Mouse (Mus musculus): ENCODE data around the gene Sp2.

Sp2 gene

GRCm38 (mm10) chr11:96987873-96988655 lies 5.3 kb upstream of the Sp2 start:
- peaks cover 35% of the 10 kb centered on the region for H3K27me3 ChIP-seq (ENCODE audit: insufficient read depth, low read length)
- H3K4me3 ChIP-seq (replicated peaks; ENCODE audit: low read length): peak overlapping the region; percentile 72
- H3K9me3 ChIP-seq (ENCODE audit: low read length): no peaks in the 10 kb centered on the region
- H3K4me1 ChIP-seq (replicated peaks; ENCODE audit: low read depth, low read length): peaks cover 53% of the 10 kb centered on the region
- TF ChIP-seq CTCF (conservative IDR thresholded peaks at IDR 0.05; ENCODE audit: low read length): no peak
- TF ChIP-seq POU5F1 (IDR thresholded peaks at IDR 0.05; ENCODE audit: borderline replicate concordance, low read length): no peak
- no peak for TF ChIP-seq NANOG (IDR thresholded peaks at IDR 0.05; ENCODE audit: borderline replicate concordance, low read length)
- no peaks in the 10 kb centered on the region for H3K36me3 ChIP-seq (ENCODE audit: insufficient read depth, low read length)

DNA sequence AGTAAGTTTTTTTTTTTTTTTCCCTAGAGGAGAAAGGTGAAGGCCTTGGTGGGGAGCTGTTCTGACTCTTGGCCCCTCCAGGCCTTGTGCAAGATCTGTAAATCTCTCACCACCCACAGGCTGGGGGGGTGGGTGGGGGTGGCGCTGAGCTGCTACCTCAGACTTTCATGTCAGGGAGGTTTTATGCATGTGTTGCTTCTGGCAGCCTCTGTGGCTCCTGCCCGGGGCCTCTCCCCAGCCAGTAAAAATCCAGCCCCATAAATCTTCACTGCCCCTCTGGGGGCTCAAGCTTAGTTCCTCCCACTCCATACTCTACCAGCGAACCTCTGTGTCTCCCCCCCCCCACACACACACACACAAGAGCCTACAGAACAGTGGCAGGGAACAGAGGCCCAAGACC lies 3.7 kb upstream of the Sp2 start:
- Histone ChIP-seq H3K4me1 (replicated peaks; ENCODE audit: low read depth, low read length) (peaks cover 60% of the 10 kb centered on the region), H3K4me3 (replicated peaks; ENCODE audit: low read length) (peak overlapping the region; percentile 49), H3K27me3 (ENCODE audit: insufficient read depth, low read length) (peaks cover 19% of the 10 kb centered on the region), H3K36me3 (ENCODE audit: insufficient read depth, low read length) (no peaks in the 10 kb centered on the region), H3K9me3 (ENCODE audit: low read length) (no peaks in the 10 kb centered on the region)
- TF ChIP-seq CTCF (conservative IDR thresholded peaks at IDR 0.05; ENCODE audit: low read length) (no peak), POU5F1 (IDR thresholded peaks at IDR 0.05; ENCODE audit: borderline replicate concordance, low read length) (no peak), NANOG (IDR thresholded peaks at IDR 0.05; ENCODE audit: borderline replicate concordance, low read length) (no peak)

GRCm38 (mm10) chr11:96984903-96985302 lies 2.1 kb upstream of the Sp2 start:
- Histone ChIP-seq H3K36me3 (ENCODE audit: insufficient read depth, low read length) (no peaks in the 10 kb centered on the region), H3K9me3 (ENCODE audit: low read length) (no peaks in the 10 kb centered on the region), H3K27me3 (ENCODE audit: insufficient read depth, low read length) (peaks cover 17% of the 10 kb centered on the region), H3K4me1 (replicated peaks; ENCODE audit: low read depth, low read length) (peaks cover 69% of the 10 kb centered on the region), H3K4me3 (replicated peaks; ENCODE audit: low read length) (no peak overlapping the region)
- TF ChIP-seq POU5F1 (IDR thresholded peaks at IDR 0.05; ENCODE audit: borderline replicate concordance, low read length): no peak
- no peak for TF ChIP-seq NANOG (IDR thresholded peaks at IDR 0.05; ENCODE audit: borderline replicate concordance, low read length)
- TF ChIP-seq CTCF (conservative IDR thresholded peaks at IDR 0.05; ENCODE audit: low read length): no peak

GRCm38 (mm10) chr11:96982355-96982754 lies 404 bp downstream of the Sp2 start:
- Histone ChIP-seq H3K36me3 (ENCODE audit: insufficient read depth, low read length) (no peaks in the 10 kb centered on the region), H3K4me3 (replicated peaks; ENCODE audit: low read length) (peak overlapping the region; percentile 86), H3K27me3 (ENCODE audit: insufficient read depth, low read length) (peaks cover 11% of the 10 kb centered on the region; the same call in 1 of the 2 replicates), H3K4me1 (replicated peaks; ENCODE audit: low read depth, low read length) (peaks cover 72% of the 10 kb centered on the region), H3K9me3 (ENCODE audit: low read length) (no peaks in the 10 kb centered on the region)
- no peak for TF ChIP-seq POU5F1 (IDR thresholded peaks at IDR 0.05; ENCODE audit: borderline replicate concordance, low read length)
- peak; percentile 89 for TF ChIP-seq CTCF (conservative IDR thresholded peaks at IDR 0.05; ENCODE audit: low read length)

GRCm38 (mm10) chr11:96981461-96981860 lies 1.3 kb downstream of the Sp2 start:
- Histone ChIP-seq H3K36me3 (ENCODE audit: insufficient read depth, low read length) (no peaks in the 10 kb centered on the region), H3K4me3 (replicated peaks; ENCODE audit: low read length) (peak overlapping the region; percentile 86), H3K27me3 (ENCODE audit: insufficient read depth, low read length) (peaks cover 6% of the 10 kb centered on the region; the same call in 1 of the 2 replicates), H3K4me1 (replicated peaks; ENCODE audit: low read depth, low read length) (peaks cover 65% of the 10 kb centered on the region), H3K9me3 (ENCODE audit: low read length) (no peaks in the 10 kb centered on the region)
- TF ChIP-seq CTCF (conservative IDR thresholded peaks at IDR 0.05; ENCODE audit: low read length) (no peak), NANOG (IDR thresholded peaks at IDR 0.05; ENCODE audit: borderline replicate concordance, low read length) (no peak), POU5F1 (IDR thresholded peaks at IDR 0.05; ENCODE audit: borderline replicate concordance, low read length) (no peak)

- Histone ChIP-seq H3K9me3 (ENCODE audit: low read length) (no peaks in the 10 kb centered on the region), H3K36me3 (ENCODE audit: insufficient read depth, low read length) (peaks cover 7% of the 10 kb centered on the region; the same call in 1 of the 2 replicates), H3K27me3 (ENCODE audit: insufficient read depth, low read length) (peaks cover under 1% of the 10 kb centered on the region; the same call in 1 of the 2 replicates), H3K4me1 (replicated peaks; ENCODE audit: low read depth, low read length) (peaks cover 69% of the 10 kb centered on the region), H3K4me3 (replicated peaks; ENCODE audit: low read length) (peak overlapping the region; percentile 86)
- no peak for TF ChIP-seq NANOG (IDR thresholded peaks at IDR 0.05; ENCODE audit: borderline replicate concordance, low read length)
- no peak for TF ChIP-seq POU5F1 (IDR thresholded peaks at IDR 0.05; ENCODE audit: borderline replicate concordance, low read length)
Observed at GRCm38 (mm10) chr11:96980021-96980420, 2.7 kb downstream of the Sp2 start.

DNA sequence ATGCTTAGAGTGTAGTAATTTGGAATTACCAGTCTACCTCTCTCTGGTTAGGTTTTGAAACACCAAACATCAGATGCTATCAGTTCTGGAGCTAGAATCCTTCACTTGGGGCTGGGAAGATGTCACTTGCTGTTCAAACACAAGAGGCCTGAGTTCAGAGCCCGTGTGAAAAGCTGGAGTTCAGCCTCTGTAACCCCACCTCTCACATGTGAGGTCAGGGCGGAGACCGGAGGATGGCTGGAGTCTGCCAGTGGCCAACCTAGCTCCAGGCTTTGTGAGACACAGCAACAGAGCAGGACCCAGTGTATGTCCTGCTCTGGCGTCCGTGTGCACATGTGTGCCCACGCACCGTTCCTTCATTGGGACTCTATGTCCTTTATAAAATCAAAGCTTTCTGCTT lies 3.4 kb downstream of the Sp2 start:
- Histone ChIP-seq H3K9me3 (ENCODE audit: low read length) (no peaks in the 10 kb centered on the region), H3K36me3 (ENCODE audit: insufficient read depth, low read length) (peaks cover 12% of the 10 kb centered on the region), H3K27me3 (ENCODE audit: insufficient read depth, low read length) (no peaks in the 10 kb centered on the region), H3K4me1 (replicated peaks; ENCODE audit: low read depth, low read length) (peaks cover 71% of the 10 kb centered on the region), H3K4me3 (replicated peaks; ENCODE audit: low read length) (peak overlapping the region; percentile 86)
- TF ChIP-seq POU5F1 (IDR thresholded peaks at IDR 0.05; ENCODE audit: borderline replicate concordance, low read length): no peak
- no peak for TF ChIP-seq NANOG (IDR thresholded peaks at IDR 0.05; ENCODE audit: borderline replicate concordance, low read length)
- no peak for TF ChIP-seq CTCF (conservative IDR thresholded peaks at IDR 0.05; ENCODE audit: low read length)

DNA sequence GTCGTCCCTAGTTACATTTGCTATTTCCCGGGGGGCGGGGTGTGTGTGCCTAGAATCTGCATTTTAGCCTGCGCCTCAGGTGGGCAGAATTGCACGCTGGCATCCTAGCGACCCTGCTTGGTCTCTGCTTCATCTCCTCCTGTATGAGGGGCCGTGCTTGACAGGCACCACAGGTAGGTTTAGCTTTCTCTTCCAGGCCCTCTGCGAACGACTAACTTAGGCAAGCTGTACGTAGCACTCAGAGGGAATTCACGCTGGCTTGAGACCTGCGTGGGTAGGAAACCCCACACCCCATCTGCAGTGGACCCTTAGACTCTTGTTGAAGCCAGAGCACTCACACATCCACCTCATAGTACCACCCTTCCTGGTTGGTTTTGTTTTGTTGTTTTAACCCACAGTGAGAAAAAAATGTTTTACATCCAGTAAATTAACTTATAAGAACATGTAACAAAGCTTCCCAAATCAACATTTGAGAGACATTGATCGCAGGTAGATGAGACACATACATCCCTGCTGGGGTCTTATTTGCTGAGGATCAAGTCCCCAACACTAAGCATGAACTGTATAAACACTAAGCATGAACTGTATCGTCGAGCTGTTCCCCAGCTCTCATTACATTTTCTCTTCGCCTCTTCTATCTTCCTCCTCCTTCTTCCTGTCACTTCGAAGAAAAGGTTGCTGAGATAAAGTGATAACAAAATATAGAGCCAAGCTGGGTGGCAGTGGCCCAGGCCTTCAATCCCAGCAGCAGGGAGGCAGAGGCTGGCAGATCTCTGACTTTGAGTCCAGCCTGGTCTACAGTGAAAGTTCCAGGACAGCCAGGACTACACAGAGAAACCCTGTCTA lies 4.1 kb downstream of the Sp2 start:
- TF ChIP-seq POU5F1 (IDR thresholded peaks at IDR 0.05; ENCODE audit: borderline replicate concordance, low read length) (no peak), CTCF (conservative IDR thresholded peaks at IDR 0.05; ENCODE audit: low read length) (no peak), NANOG (IDR thresholded peaks at IDR 0.05; ENCODE audit: borderline replicate concordance, low read length) (no peak)
- Histone ChIP-seq H3K4me3 (replicated peaks; ENCODE audit: low read length) (peak overlapping the region; percentile 86), H3K4me1 (replicated peaks; ENCODE audit: low read depth, low read length) (peaks cover 78% of the 10 kb centered on the region), H3K9me3 (ENCODE audit: low read length) (no peaks in the 10 kb centered on the region), H3K36me3 (ENCODE audit: insufficient read depth, low read length) (peaks cover 14% of the 10 kb centered on the region), H3K27me3 (ENCODE audit: insufficient read depth, low read length) (no peaks in the 10 kb centered on the region)
